Mouse (Mus musculus): ENCODE data around the gene Birc3. TPM values are rescaled to one million over a fixed set of nuclear protein-coding genes. Genes with fewer than 3 reads are reported as not detected.

Birc3 gene
- polyA plus RNA-seq, 1 experiment from 2014 or later: 7.8 TPM

DNA sequence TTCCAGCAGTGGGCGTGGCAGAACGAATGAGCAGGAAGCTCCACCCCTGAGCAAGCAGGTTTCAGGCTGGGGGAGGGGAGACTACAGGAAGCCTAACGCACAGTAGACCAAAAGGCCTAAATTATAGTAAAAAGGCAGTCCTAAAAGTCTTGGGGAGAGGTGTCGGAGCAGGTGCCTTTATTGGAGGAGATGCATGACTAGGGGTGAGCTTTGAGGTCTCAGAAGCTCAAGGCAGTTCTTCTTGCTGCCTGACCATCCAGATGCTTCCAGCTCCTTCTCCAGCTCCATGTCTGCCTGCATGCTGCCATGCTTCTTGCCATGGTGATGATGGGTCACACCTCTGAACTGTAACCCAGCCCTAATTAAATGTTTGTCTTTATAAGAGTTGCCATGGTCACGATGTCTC, 67.9 kb downstream of the Birc3 start:
- Histone ChIP-seq H3K4me1 (ENCODE audit: insufficient read depth) (no peaks in the 10 kb centered on the region), H3K4me3 (ENCODE audit: low read depth, low read length) (no peak overlapping the region), H3K4me2 (ENCODE audit: low read depth, low read length) (no peak overlapping the region), H3K9ac (replicated peaks) (no peak overlapping the region), H3K27me3 (ENCODE audit: insufficient read depth, low read length) (no peaks in the 10 kb centered on the region), H3K9me3 (ENCODE audit: low read length) (no peaks in the 10 kb centered on the region), H3K36me3 (replicated peaks; ENCODE audit: insufficient read depth, low read length) (no peaks in the 10 kb centered on the region), H3K27ac (ENCODE audit: low read depth) (no peak overlapping the region)
- TF ChIP-seq EP300 (IDR thresholded peaks at IDR 0.05; ENCODE audit: low read depth) (no peak), CTCF (IDR thresholded peaks at IDR 0.05; ENCODE audit: low read depth) (no peak)
- DNase-seq (no peak), ATAC-seq (no peak)
- WGBS (ENCODE audit: insufficient replicate concordance): 74% methylated on average over 3 of the region's 5 CpGs

Other genes with a start within 250 kb of the Birc3 start
- gene Mmp20, start 245.0 kb downstream of the Birc3 start, polyA plus RNA-seq (2015; fragmentation: Nextera tagmentation; extraction: Ambion mirVana): not detected in 2 replicates
- not detected in 2 replicates for gene Mmp7, start 181.1 kb downstream of the Birc3 start, polyA plus RNA-seq (2015; fragmentation: Nextera tagmentation; extraction: Ambion mirVana)
- gene Tmem123, start 109.1 kb downstream of the Birc3 start, polyA plus RNA-seq (2015; fragmentation: Nextera tagmentation; extraction: Ambion mirVana): 27.7 and 29.2 TPM in 2 replicates
- 11.8 and 13.8 TPM in 2 replicates for gene Birc2, start 36.1 kb downstream of the Birc3 start, polyA plus RNA-seq (2015; fragmentation: Nextera tagmentation; extraction: Ambion mirVana)
- 4.3 and 4.8 TPM in 2 replicates for gene Yap1, start 131.4 kb upstream of the Birc3 start, polyA plus RNA-seq (2015; fragmentation: Nextera tagmentation; extraction: Ambion mirVana)
- 0.58 and 0.90 TPM in 2 replicates for gene Cfap300, start 169.6 kb upstream of the Birc3 start, polyA plus RNA-seq (2015; fragmentation: Nextera tagmentation; extraction: Ambion mirVana)

Measured in liver, postnatal 0 days (tissue).